Mouse (Mus musculus) adrenal gland, postnatal 14 days (tissue): ENCODE results near the gene Nav2. TPM values are rescaled to one million over a fixed set of nuclear protein-coding genes. Genes with fewer than 3 reads are reported as not detected.
A peak's percentile ranks its signal among the peaks of the same experiment; 100 is the strongest.

Experiments used
- DNase-seq: peaks from one replicate; pipeline ENCODE4 v3.0.0; 2021; ENCODE audit warnings: mixed read lengths
- total RNA-seq: library from RNA; stranded (reverse); gene quantifications from 2 replicates; pipeline ENCODE4 v1.2.3, GENCODE M21; 2021

The Nav2 gene
- total RNA-seq, 1 experiment from 2014 or later, result 14.2 TPM

GRCm38 (mm10) chr7:49493210-49493609, 584.7 kb downstream of the Nav2 start:
- DNase-seq, result peak; percentile 51

GRCm38 (mm10) chr7:49494654-49495053, 586.1 kb downstream of the Nav2 start:
- DNase-seq, result no peak

- no peak for DNase-seq
Measured at GRCm38 (mm10) chr7:49496111-49496510, 587.6 kb downstream of the Nav2 start.

GRCm38 (mm10) chr7:49496766-49497425, 588.4 kb downstream of the Nav2 start:
- no peak for DNase-seq

GRCm38 (mm10) chr7:49497426-49497892, 588.9 kb downstream of the Nav2 start:
- no peak for DNase-seq

GRCm38 (mm10) chr7:49499598-49499997, 591.1 kb downstream of the Nav2 start:
- DNase-seq, result no peak

- no peak for DNase-seq
Measured at GRCm38 (mm10) chr7:49500916-49501315, 592.4 kb downstream of the Nav2 start.

- no peak for DNase-seq
Measured at GRCm38 (mm10) chr7:49503419-49503818, 594.9 kb downstream of the Nav2 start.

- DNase-seq, result no peak
Measured at GRCm38 (mm10) chr7:49503881-49504280, 595.4 kb downstream of the Nav2 start.

- peak; percentile 27 for DNase-seq
Measured at GRCm38 (mm10) chr7:49504297-49504696, 595.8 kb downstream of the Nav2 start.

GRCm38 (mm10) chr7:49505024-49505423, 596.5 kb downstream of the Nav2 start:
- peak; percentile 41 for DNase-seq

GRCm38 (mm10) chr7:49506085-49506820, 597.7 kb downstream of the Nav2 start:
- DNase-seq, result no peak

GRCm38 (mm10) chr7:49507943-49508506, 599.5 kb downstream of the Nav2 start:
- peak; percentile 39 for DNase-seq

GRCm38 (mm10) chr7:49511820-49512453, 603.4 kb downstream of the Nav2 start:
- DNase-seq, result no peak

- no peak for DNase-seq
Measured at GRCm38 (mm10) chr7:49513763-49514437, 605.4 kb downstream of the Nav2 start.

GRCm38 (mm10) chr7:49515012-49515411, 606.5 kb downstream of the Nav2 start:
- no peak for DNase-seq

- DNase-seq, result no peak
Measured at GRCm38 (mm10) chr7:49520504-49520903, 612.0 kb downstream of the Nav2 start.

- DNase-seq, result no peak
Measured at GRCm38 (mm10) chr7:49521349-49521748, 612.8 kb downstream of the Nav2 start.

- DNase-seq, result no peak
Measured at GRCm38 (mm10) chr7:49521976-49522375, 613.5 kb downstream of the Nav2 start.

GRCm38 (mm10) chr7:49522411-49523114, 614.0 kb downstream of the Nav2 start:
- DNase-seq, result peak; percentile 64

GRCm38 (mm10) chr7:49523115-49523445, 614.6 kb downstream of the Nav2 start:
- no peak for DNase-seq

- peak; percentile 65 for DNase-seq
Measured at GRCm38 (mm10) chr7:49523729-49524128, 615.2 kb downstream of the Nav2 start.
